Mouse (Mus musculus) midbrain, embryonic 14.5 days (tissue): ENCODE measurements around the gene F830045P16Rik. TPM values are rescaled to one million over a fixed set of nuclear protein-coding genes. Genes with fewer than 3 reads are reported as not detected.
A peak's percentile ranks its signal among the peaks of the same experiment; 100 is the strongest.
"Not testable (repeated sequence)": the region's sequence is repeated elsewhere in the genome, so short reads cannot be mapped to it uniquely, and the experiment has no call there.

Experiments used
- ATAC-seq: fragments of 200-750 bp; cut with Nextera tagmentation; 2 replicates; pipeline ENCODE4 v1.8.0; 2017; ENCODE audit warnings: moderate number of reproducible peaks, moderate library complexity; ENCODE audit not compliant: low FRiP score, low TSS enrichment
- DNase-seq: peaks from one replicate; pipeline ENCODE4 v3.0.0-alpha.2; 2015
- H3K27ac ChIP-seq: fragments of 300-500 bp; sonication (generic); replicated peaks from 2 replicates; pipeline ENCODE4 v1.5.1; 2014; ENCODE audit warnings: mild to moderate bottlenecking, low read depth, low read length, moderate library complexity
- H3K27me3 ChIP-seq: fragments of 300-500 bp; sonication (generic); 2 replicates; pipeline ENCODE4 v1.6.1; 2014; ENCODE audit warnings: low read length, control low read depth, mixed read lengths; ENCODE audit not compliant: control insufficient read depth, insufficient read depth
- H3K36me3 ChIP-seq: fragments of 300-500 bp; sonication (generic); 2 replicates; pipeline ENCODE4 v1.6.1; 2014; ENCODE audit warnings: low read length, control low read depth; ENCODE audit not compliant: control insufficient read depth, insufficient read depth
- H3K4me1 ChIP-seq: fragments of 300-500 bp; sonication (generic); 2 replicates; pipeline ENCODE4 v1.6.1; 2014; ENCODE audit warnings: mild to moderate bottlenecking, antibody characterized with exemption, low read length, control low read depth; ENCODE audit not compliant: control insufficient read depth, insufficient read depth
- H3K4me2 ChIP-seq: fragments of 300-500 bp; sonication (generic); 2 replicates; pipeline ENCODE4 v1.6.1; 2014; ENCODE audit warnings: mild to moderate bottlenecking, low read length, moderate library complexity
- H3K4me3 ChIP-seq: fragments of 300-500 bp; sonication (generic); replicated peaks from 2 replicates; pipeline ENCODE4 v1.5.1; 2014; ENCODE audit warnings: low read depth, low read length
- H3K9ac ChIP-seq: fragments of 300-500 bp; sonication (generic); replicated peaks from 2 replicates; pipeline ENCODE4 v1.6.1; 2014; ENCODE audit warnings: mild to moderate bottlenecking, low read length, moderate library complexity
- H3K9me3 ChIP-seq: fragments of 300-500 bp; sonication (generic); 2 replicates; pipeline ENCODE4 v1.6.1; 2016; ENCODE audit warnings: low read length, control low read depth, mixed read lengths; ENCODE audit not compliant: control insufficient read depth
- WGBS: fragments of 180-500 bp; shearing (Covaris S2); extraction: QIAGEN DNeasy Blood & Tissue Kit; methylation state at CpG from one replicate; pipeline ENCODE4 v1.1.7; 2014; 5-methylcytosine and 5-hydroxymethylcytosine counted together
- polyA plus RNA-seq: library from polyadenylated mRNA; unstranded; fragments of >200 nt; fragmentation: Nextera tagmentation; extraction: Ambion mirVana; gene quantifications from 2 replicates; pipeline ENCODE4 v1.2.1, GENCODE M21; 2014

The F830045P16Rik gene
- polyA plus RNA-seq, 1 experiment from 2014 or later = not detected

- no peak overlapping the region for H3K4me2 ChIP-seq
- WGBS = 87% methylated on average over 4 of the region's 4 CpGs
- H3K27ac ChIP-seq = no peak overlapping the region
- H3K9me3 ChIP-seq = no peaks in the 10 kb centered on the region
- no peak overlapping the region for H3K9ac ChIP-seq
- no peaks in the 10 kb centered on the region for H3K36me3 ChIP-seq
- H3K4me3 ChIP-seq = no peak overlapping the region
- H3K4me1 ChIP-seq = 0 out of 2 replicates have a peak, but pooled peaks cover 5% of the 10 kb centered on the region
- no peak for ATAC-seq
- no peak for DNase-seq
- no peaks in the 10 kb centered on the region for H3K27me3 ChIP-seq
Measured at GRCm38 (mm10) chr2:129526322-129526721, 10.1 kb downstream of the F830045P16Rik start.

DNA sequence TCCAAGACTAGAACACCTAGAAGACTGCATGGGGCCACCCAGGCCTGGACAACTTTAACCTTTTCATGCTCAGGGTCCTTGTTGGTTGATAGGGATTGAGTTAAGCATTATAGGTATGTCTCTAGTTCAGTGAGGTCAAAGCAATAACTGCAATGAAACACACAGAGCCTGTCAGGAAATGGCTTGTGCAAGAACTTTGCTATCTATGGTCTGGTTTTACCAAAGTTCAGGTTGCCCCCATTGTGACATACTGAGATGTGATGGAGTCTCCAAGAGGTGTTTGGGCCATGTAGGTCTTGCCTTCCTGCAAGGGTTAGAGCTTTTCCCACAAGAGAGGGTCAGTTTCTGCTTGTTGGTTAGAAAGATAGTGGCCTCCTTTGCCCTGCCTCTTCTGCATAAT, 10.8 kb downstream of the F830045P16Rik start:
- H3K4me1 ChIP-seq = 0 out of 2 replicates have a peak, but pooled peaks cover 5% of the 10 kb centered on the region
- H3K27ac ChIP-seq = no peak overlapping the region
- no peak overlapping the region for H3K9ac ChIP-seq
- DNase-seq = no peak
- no peaks in the 10 kb centered on the region for H3K36me3 ChIP-seq
- no peaks in the 10 kb centered on the region for H3K27me3 ChIP-seq
- H3K9me3 ChIP-seq = no peaks in the 10 kb centered on the region
- H3K4me3 ChIP-seq = no peak overlapping the region
- H3K4me2 ChIP-seq = no peak overlapping the region
- no peak for ATAC-seq

GRCm38 (mm10) chr2:129518526-129518925, 17.9 kb downstream of the F830045P16Rik start:
- H3K36me3 ChIP-seq = no peaks in the 10 kb centered on the region
- H3K4me1 ChIP-seq = no peaks in the 10 kb centered on the region
- 67% methylated on average over 3 of the region's 3 CpGs for WGBS
- DNase-seq (no peak), ATAC-seq (no peak)
- H3K27me3 ChIP-seq = no peaks in the 10 kb centered on the region
- no peak overlapping the region for H3K9ac ChIP-seq
- no peak overlapping the region for H3K4me3 ChIP-seq
- H3K27ac ChIP-seq = no peak overlapping the region
- H3K9me3 ChIP-seq = no peaks in the 10 kb centered on the region
- no peak overlapping the region for H3K4me2 ChIP-seq

DNA sequence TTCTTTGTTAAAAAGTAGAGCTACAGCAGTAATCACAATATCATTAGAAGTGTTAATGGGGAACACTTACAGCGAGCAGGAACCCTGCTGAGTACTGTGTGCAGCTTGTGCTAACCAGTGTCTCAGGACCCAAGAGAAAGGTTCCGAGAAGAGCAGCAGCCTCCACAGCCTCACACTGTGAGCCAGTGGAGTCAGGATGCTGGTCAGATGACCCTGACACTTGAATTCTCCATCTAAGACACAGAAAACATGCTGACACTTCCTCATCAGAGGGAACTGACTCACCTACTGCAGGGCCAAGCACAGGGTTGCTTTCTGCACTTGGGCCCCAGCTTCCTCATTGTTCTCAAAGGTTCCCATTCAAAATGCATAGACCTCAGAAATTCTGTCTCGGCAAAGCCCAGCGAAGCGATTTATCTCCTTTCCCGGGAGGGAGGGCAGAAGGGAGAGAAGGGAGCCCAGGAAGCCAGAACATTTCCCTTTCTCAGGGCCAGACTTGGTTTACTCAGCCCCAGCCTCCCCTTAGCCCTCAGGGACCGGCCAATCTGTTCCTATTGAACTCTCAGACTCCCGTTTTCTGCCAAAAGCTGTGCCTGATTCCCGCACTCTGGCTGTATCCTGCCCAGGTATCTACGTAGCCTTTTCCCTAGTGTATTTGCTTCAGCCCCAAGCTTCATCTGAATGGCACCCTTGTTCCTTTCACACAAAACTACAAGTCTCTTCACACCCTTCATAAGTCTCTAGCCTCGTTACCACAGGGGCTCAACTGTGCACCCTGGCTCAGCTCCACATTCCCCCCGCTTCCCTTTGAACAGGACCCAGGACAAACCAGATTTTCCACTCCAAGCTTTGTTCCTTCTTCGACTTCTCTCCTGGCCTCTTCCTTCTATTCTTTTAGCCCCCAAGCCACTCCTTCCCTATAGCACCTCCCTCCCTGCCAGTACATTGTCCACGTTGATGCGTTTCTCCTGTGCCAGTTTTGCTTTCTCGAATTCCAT, 21.2 kb downstream of the F830045P16Rik start:
- Histone ChIP-seq H3K9ac (no peak overlapping the region), H3K27ac (no peak overlapping the region), H3K4me1 (no peaks in the 10 kb centered on the region), H3K4me3 (no peak overlapping the region), H3K27me3 (no peaks in the 10 kb centered on the region), H3K4me2 (no peak overlapping the region), H3K9me3 (no peaks in the 10 kb centered on the region), H3K36me3 (no peaks in the 10 kb centered on the region)
- ATAC-seq (no peak), DNase-seq (peak; percentile 28)
- WGBS = 42% methylated on average over 16 of the region's 16 CpGs

DNA sequence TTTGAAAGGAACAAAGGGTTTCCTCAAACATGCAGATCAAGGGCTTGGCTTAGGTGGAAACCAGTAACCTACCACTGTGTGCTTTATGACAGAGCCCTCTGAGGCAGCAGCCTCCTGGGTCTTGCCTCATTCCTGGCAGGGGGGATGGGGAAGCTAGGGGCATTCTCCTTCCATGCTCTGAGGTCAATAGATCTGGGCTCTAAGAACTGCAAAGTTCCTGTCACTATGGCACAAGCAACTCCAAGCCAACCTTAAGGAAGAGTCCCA, 22.1 kb downstream of the F830045P16Rik start:
- Histone ChIP-seq H3K27ac (no peak overlapping the region), H3K9ac (no peak overlapping the region), H3K4me3 (no peak overlapping the region), H3K27me3 (no peaks in the 10 kb centered on the region), H3K4me2 (no peak overlapping the region), H3K9me3 (no peaks in the 10 kb centered on the region), H3K4me1 (no peaks in the 10 kb centered on the region), H3K36me3 (no peaks in the 10 kb centered on the region)
- ATAC-seq (no peak), DNase-seq (no peak)

DNA sequence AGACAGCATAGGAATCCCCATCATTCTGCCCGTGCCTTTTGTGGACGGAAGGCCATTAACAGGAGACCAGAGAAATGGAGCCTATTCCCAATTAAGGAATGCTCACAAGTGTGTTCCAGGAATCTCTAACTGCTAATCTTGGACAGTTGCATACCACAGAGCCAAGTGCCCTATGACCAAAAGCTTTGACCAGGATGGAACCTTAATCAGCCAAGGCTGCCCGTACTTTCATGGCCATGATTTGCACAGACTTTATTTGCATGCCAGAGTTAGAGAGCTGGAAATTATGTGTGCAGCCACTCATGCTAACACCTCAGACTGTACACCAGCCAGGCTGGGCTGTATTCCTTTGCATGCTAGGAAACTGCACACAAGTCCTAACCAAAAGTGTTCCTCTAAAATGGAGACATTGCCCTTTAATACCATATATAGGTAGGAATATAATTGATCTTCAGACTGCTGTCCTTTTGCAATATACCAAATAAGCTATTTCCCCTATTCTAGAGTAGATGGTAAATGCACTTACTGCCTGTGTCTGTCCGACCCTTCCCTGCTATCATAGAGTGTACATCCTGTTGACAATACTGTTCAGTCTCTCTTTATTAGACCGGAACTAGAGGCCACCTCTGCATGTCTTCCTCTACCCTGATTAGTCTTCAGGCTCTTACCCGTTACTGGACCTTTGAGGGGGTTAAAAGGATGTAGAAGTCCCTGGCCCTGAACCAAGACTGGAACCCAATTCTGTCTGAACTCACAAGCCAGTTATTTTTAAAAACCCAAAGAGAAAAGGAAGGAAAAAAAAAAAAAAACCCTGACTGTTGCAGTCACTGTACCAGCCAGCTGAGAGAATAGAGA, 22.6 kb downstream of the F830045P16Rik start:
- no peak overlapping the region for H3K4me3 ChIP-seq
- DNase-seq (no peak), ATAC-seq (no peak)
- 80% methylated on average over 6 of the region's 6 CpGs for WGBS
- H3K4me2 ChIP-seq = no peak overlapping the region
- H3K27ac ChIP-seq = no peak overlapping the region
- no peaks in the 10 kb centered on the region for H3K4me1 ChIP-seq
- H3K9me3 ChIP-seq = no peaks in the 10 kb centered on the region
- H3K9ac ChIP-seq = no peak overlapping the region
- no peaks in the 10 kb centered on the region for H3K36me3 ChIP-seq
- no peaks in the 10 kb centered on the region for H3K27me3 ChIP-seq

DNA sequence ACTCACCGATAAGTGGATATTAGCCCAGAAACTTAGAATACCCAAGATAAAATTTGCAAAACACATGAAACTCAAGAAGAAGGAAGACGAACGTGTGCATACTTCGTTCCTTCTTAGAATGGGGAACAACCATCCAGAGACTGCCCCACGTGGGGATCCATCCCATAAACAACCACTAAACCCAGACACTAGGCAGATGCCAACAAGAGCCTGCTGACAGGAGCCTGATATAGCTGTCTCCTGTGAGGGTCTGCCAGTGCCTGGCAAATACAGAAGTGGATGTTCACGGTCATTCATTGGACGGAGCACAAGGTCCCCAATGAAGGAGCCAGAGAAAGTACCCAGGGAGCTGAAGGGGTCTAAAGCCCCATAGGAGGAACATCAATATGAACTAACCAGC, 24.3 kb downstream of the F830045P16Rik start:
- WGBS = 88% methylated on average over 7 of the region's 7 CpGs
- H3K9me3 ChIP-seq, H3K4me3 ChIP-seq, ATAC-seq, H3K9ac ChIP-seq, H3K27me3 ChIP-seq, H3K27ac ChIP-seq, H3K36me3 ChIP-seq, H3K4me2 ChIP-seq, H3K4me1 ChIP-seq, DNase-seq: not testable (repeated sequence)

- no peaks in the 10 kb centered on the region for H3K9me3 ChIP-seq
Measured at GRCm38 (mm10) chr2:129502641-129503040, 33.8 kb downstream of the F830045P16Rik start.

More at GRCm38 (mm10) chr2:129502641-129503040, 33.8 kb downstream of the F830045P16Rik start:
- H3K9ac ChIP-seq = no peak overlapping the region
- H3K4me1 ChIP-seq = no peaks in the 10 kb centered on the region
- H3K27ac ChIP-seq = no peak overlapping the region
- H3K27me3 ChIP-seq = no peaks in the 10 kb centered on the region
- no peak overlapping the region for H3K4me3 ChIP-seq
- no peak overlapping the region for H3K4me2 ChIP-seq
- 25% methylated on average over 6 of the region's 6 CpGs for WGBS
- no peaks in the 10 kb centered on the region for H3K36me3 ChIP-seq
- DNase-seq = peak; percentile 85
- ATAC-seq = no peak
